Mouse (Mus musculus): ENCODE measurements around the gene Ubash3b.

Gene Ubash3b

GRCm38 (mm10) chr9:41011512-41012436, 149.7 kb downstream of the Ubash3b start:
- CTCF ChIA-PET = no interaction called here

GRCm38 (mm10) chr9:41007785-41008184, 153.7 kb downstream of the Ubash3b start:
- CTCF ChIA-PET = no interaction called here

GRCm38 (mm10) chr9:41004415-41004814, 157.1 kb downstream of the Ubash3b start, which contains the start of gene Crtam:
Gene Crtam, minus strand, starts transcription at chr9:41004628.
- CTCF ChIA-PET = no interaction called here

GRCm38 (mm10) chr9:40997116-40997779, 164.2 kb downstream of the Ubash3b start:
- CTCF ChIA-PET = interaction anchor here (0.6 to 0.7 kb wide), 2 partner anchors 60 to 183 kb away, joined by 3 to 5 read pairs; no protein-coding TSS in a partner anchor

- CTCF ChIA-PET = no interaction called here
Measured at GRCm38 (mm10) chr9:40994075-40994474, 167.4 kb downstream of the Ubash3b start.

- CTCF ChIA-PET = interaction anchor here (2.1 kb wide), 1 partner anchor 199 kb away, joined by 5 read pairs; no protein-coding TSS in a partner anchor
Measured at GRCm38 (mm10) chr9:40991511-40991910, 170.0 kb downstream of the Ubash3b start.

- CTCF ChIA-PET = interaction anchor here (0.5 to 1.9 kb wide), 3 partner anchors 201 to 979 kb away, joined by 3 to 11 read pairs (median 8); no protein-coding TSS in a partner anchor
Measured at GRCm38 (mm10) chr9:40989940-40990588, 171.4 kb downstream of the Ubash3b start.

GRCm38 (mm10) chr9:40984313-40984712, 177.2 kb downstream of the Ubash3b start:
- CTCF ChIA-PET = no interaction called here

- CTCF ChIA-PET = no interaction called here
Measured at GRCm38 (mm10) chr9:40983758-40984157, 177.7 kb downstream of the Ubash3b start.

GRCm38 (mm10) chr9:40982480-40982879, 179.0 kb downstream of the Ubash3b start:
- CTCF ChIA-PET = no interaction called here

- CTCF ChIA-PET = no interaction called here
Measured at GRCm38 (mm10) chr9:40974042-40974801, 187.3 kb downstream of the Ubash3b start.

GRCm38 (mm10) chr9:40964418-40964714, 197.1 kb downstream of the Ubash3b start:
- CTCF ChIA-PET = no interaction called here

GRCm38 (mm10) chr9:40963586-40964417, 197.7 kb downstream of the Ubash3b start, which contains the start of gene Jhy:
Gene Jhy, minus strand, starts transcription at chr9:40964118.
- CTCF ChIA-PET = no interaction called here

GRCm38 (mm10) chr9:40961401-40961800, 200.1 kb downstream of the Ubash3b start:
- CTCF ChIA-PET = no interaction called here

Data from spleen, embryonic (tissue).